Mouse (Mus musculus): ENCODE data around the gene Ndrg3. TPM values are rescaled to one million over a fixed set of nuclear protein-coding genes. Genes with fewer than 3 reads are reported as not detected.

The Ndrg3 gene
- polyA plus RNA-seq, 1 experiment from 2014 or later, result 39.5 TPM

Other genes with a start within 250 kb of the Ndrg3 start
- 1,258 and 1,308 TPM in 2 replicates for gene Myl9, start 216.6 kb downstream of the Ndrg3 start, polyA plus RNA-seq (2015; fragmentation: Nextera tagmentation; extraction: Ambion mirVana)
- gene Tgif2, start 152.0 kb downstream of the Ndrg3 start, polyA plus RNA-seq (2015; fragmentation: Nextera tagmentation; extraction: Ambion mirVana), result 41.5 and 45.9 TPM in 2 replicates
- gene 4930518I15Rik, start 134.1 kb downstream of the Ndrg3 start, polyA plus RNA-seq (2015; fragmentation: Nextera tagmentation; extraction: Ambion mirVana), result 8.1 and 9.1 TPM in 2 replicates
- gene Rab5if, start 128.9 kb downstream of the Ndrg3 start, polyA plus RNA-seq (2015; fragmentation: Nextera tagmentation; extraction: Ambion mirVana), result 224 and 234 TPM in 2 replicates
- 0.34 and 0.58 TPM in 2 replicates for gene Sla2, start 104.9 kb downstream of the Ndrg3 start, polyA plus RNA-seq (2015; fragmentation: Nextera tagmentation; extraction: Ambion mirVana)
- 27.3 and 29.6 TPM in 2 replicates for gene Dsn1, start 15.1 kb upstream of the Ndrg3 start, polyA plus RNA-seq (2015; fragmentation: Nextera tagmentation; extraction: Ambion mirVana)
- gene Soga1, start 87.2 kb upstream of the Ndrg3 start, polyA plus RNA-seq (2015; fragmentation: Nextera tagmentation; extraction: Ambion mirVana), result 3.6 and 4.2 TPM in 2 replicates
- gene Tldc2, start 95.0 kb upstream of the Ndrg3 start, polyA plus RNA-seq (2015; fragmentation: Nextera tagmentation; extraction: Ambion mirVana), result not detected in 2 replicates
- gene Samhd1, start 143.2 kb upstream of the Ndrg3 start, polyA plus RNA-seq (2015; fragmentation: Nextera tagmentation; extraction: Ambion mirVana), result 27.1 and 28.9 TPM in 2 replicates
- gene Rbl1, start 212.5 kb upstream of the Ndrg3 start, polyA plus RNA-seq (2015; fragmentation: Nextera tagmentation; extraction: Ambion mirVana), result 22.3 and 26.6 TPM in 2 replicates

Data from stomach, embryonic 15.5 days (tissue).